Mouse (Mus musculus) embryo, embryonic 9.5 days (tissue): ENCODE data around the gene Dpysl4.

ENCODE experiments used
- DNase-seq: peaks from one replicate; pipeline ENCODE4 v3.0.0-alpha.2; 2017; ENCODE audit errors: extremely low spot score

The Dpysl4 gene

GRCm38 (mm10) chr7:139096399-139096798 lies 10.6 kb downstream of the Dpysl4 start:
- DNase-seq = no peak

- DNase-seq = no peak
Observed at GRCm38 (mm10) chr7:139100531-139101095, 14.8 kb downstream of the Dpysl4 start.

GRCm38 (mm10) chr7:139101286-139101804 lies 15.5 kb downstream of the Dpysl4 start:
- DNase-seq = no peak

- no peak for DNase-seq
Observed at GRCm38 (mm10) chr7:139101826-139102225, 16.0 kb downstream of the Dpysl4 start.

- DNase-seq = no peak
Observed at GRCm38 (mm10) chr7:139103960-139104381, 18.2 kb downstream of the Dpysl4 start.

GRCm38 (mm10) chr7:139105076-139105475 lies 19.3 kb downstream of the Dpysl4 start:
- DNase-seq = no peak

- no peak for DNase-seq
Observed at GRCm38 (mm10) chr7:139105705-139106104, 19.9 kb downstream of the Dpysl4 start.

GRCm38 (mm10) chr7:139107908-139108650 lies 22.3 kb downstream of the Dpysl4 start:
- no peak for DNase-seq

GRCm38 (mm10) chr7:139119152-139119774 lies 33.5 kb downstream of the Dpysl4 start:
- peak; percentile 83 for DNase-seq

- no peak for DNase-seq
Observed at GRCm38 (mm10) chr7:139119775-139120153, 34.0 kb downstream of the Dpysl4 start.

- DNase-seq = no peak
Observed at GRCm38 (mm10) chr7:139125881-139126280, 40.1 kb downstream of the Dpysl4 start.

- no peak for DNase-seq
Observed at GRCm38 (mm10) chr7:139126549-139126948, 40.7 kb downstream of the Dpysl4 start.

GRCm38 (mm10) chr7:139128994-139129393 lies 43.2 kb downstream of the Dpysl4 start:
- no peak for DNase-seq

GRCm38 (mm10) chr7:139130361-139130760 lies 44.6 kb downstream of the Dpysl4 start:
- no peak for DNase-seq

GRCm38 (mm10) chr7:139131538-139131937 lies 45.7 kb downstream of the Dpysl4 start:
- no peak for DNase-seq

GRCm38 (mm10) chr7:139133446-139133845 lies 47.6 kb downstream of the Dpysl4 start:
- no peak for DNase-seq

- DNase-seq = no peak
Observed at GRCm38 (mm10) chr7:139135236-139135635, 49.4 kb downstream of the Dpysl4 start.

- no peak for DNase-seq
Observed at GRCm38 (mm10) chr7:139136906-139137491, 51.2 kb downstream of the Dpysl4 start.

- peak; percentile 62 for DNase-seq
Observed at GRCm38 (mm10) chr7:139139921-139140461, 54.2 kb downstream of the Dpysl4 start.

GRCm38 (mm10) chr7:139143785-139144184 lies 58.0 kb downstream of the Dpysl4 start:
- DNase-seq = no peak

- DNase-seq = no peak
Observed at GRCm38 (mm10) chr7:139145891-139146290, 60.1 kb downstream of the Dpysl4 start.

- no peak for DNase-seq
Observed at GRCm38 (mm10) chr7:139147360-139147759, 61.6 kb downstream of the Dpysl4 start.
